Mouse (Mus musculus) heart, embryonic 16.5 days (tissue): Measurements from ENCODE around the gene Psma3. TPM values are rescaled to one million over a fixed set of nuclear protein-coding genes. Genes with fewer than 3 reads are reported as not detected.

Experiments used
- ATAC-seq: fragments of 200-750 bp; cut with Nextera tagmentation; replicated peaks from 2 replicates; pipeline ENCODE4 v1.8.0; 2017; ENCODE audit warnings: moderate number of reproducible peaks; ENCODE audit not compliant: insufficient read depth, low FRiP score; ENCODE audit errors: extremely low read depth
- H3K27ac ChIP-seq: fragments of 300-500 bp; sonication (generic); 2 replicates; pipeline ENCODE4 v1.5.1; 2014; ENCODE audit warnings: mild to moderate bottlenecking, low read length, control low read depth, moderate library complexity
- H3K27me3 ChIP-seq: fragments of 300-500 bp; sonication (generic); 2 replicates; pipeline ENCODE4 v1.6.1; 2014; ENCODE audit warnings: low read length, mixed read lengths; ENCODE audit not compliant: control insufficient read depth, insufficient read depth
- H3K36me3 ChIP-seq: fragments of 300-500 bp; sonication (generic); 2 replicates; pipeline ENCODE4 v1.6.1; 2014; ENCODE audit not compliant: control insufficient read depth, insufficient read depth
- H3K4me1 ChIP-seq: fragments of 300-500 bp; sonication (generic); 2 replicates; pipeline ENCODE4 v1.6.1; 2014; ENCODE audit warnings: low read length, mixed read lengths; ENCODE audit not compliant: control insufficient read depth, insufficient read depth
- H3K4me2 ChIP-seq: fragments of 300-500 bp; sonication (generic); 2 replicates; pipeline ENCODE4 v1.6.1; 2014; ENCODE audit warnings: low read depth, mild to moderate bottlenecking, control low read depth, low read length
- H3K4me3 ChIP-seq: fragments of 300-500 bp; sonication (generic); 2 replicates; pipeline ENCODE4 v1.5.1; 2014; ENCODE audit warnings: mild to moderate bottlenecking, control low read depth, low read length
- H3K9ac ChIP-seq: fragments of 300-500 bp; sonication (generic); 2 replicates; pipeline ENCODE4 v1.6.1; 2014; ENCODE audit warnings: low read length, control low read depth
- H3K9me3 ChIP-seq: fragments of 300-500 bp; sonication (generic); replicated peaks from 2 replicates; pipeline ENCODE4 v1.6.1; 2016; ENCODE audit warnings: low read length; ENCODE audit not compliant: control insufficient read depth
- WGBS: fragments of 180-500 bp; shearing (Covaris S2); extraction: QIAGEN DNeasy Blood & Tissue Kit; methylation state at CpG from one replicate; pipeline ENCODE4 v1.1.7; 2014; 5-methylcytosine and 5-hydroxymethylcytosine counted together
- polyA plus RNA-seq: library from polyadenylated mRNA; unstranded; fragments of >200 nt; fragmentation: Nextera tagmentation; extraction: Ambion mirVana; gene quantifications from 2 replicates; pipeline ENCODE4 v1.2.1, GENCODE M21; 2015

Psma3 gene
- polyA plus RNA-seq, 1 experiment from 2014 or later, result 433 TPM

GRCm38 (mm10) chr12:70984855-70985550 lies 10.6 kb downstream of the Psma3 start:
- H3K27me3 ChIP-seq, result no peaks in the 10 kb centered on the region
- peaks cover 51% of the 10 kb centered on the region for H3K36me3 ChIP-seq
- H3K9ac ChIP-seq, result no peak overlapping the region
- WGBS, result 90% methylated on average over 7 of the region's 7 CpGs
- no peaks in the 10 kb centered on the region for H3K9me3 ChIP-seq
- no peak overlapping the region for H3K4me3 ChIP-seq
- H3K4me2 ChIP-seq, result no peak overlapping the region
- no peak for ATAC-seq
- H3K4me1 ChIP-seq, result no peaks in the 10 kb centered on the region
- no peak overlapping the region for H3K27ac ChIP-seq

GRCm38 (mm10) chr12:70997225-70997624 lies 22.8 kb downstream of the Psma3 start:
- H3K36me3 ChIP-seq, result peaks cover 26% of the 10 kb centered on the region
- 93% methylated on average over 5 of the region's 5 CpGs for WGBS

DNA sequence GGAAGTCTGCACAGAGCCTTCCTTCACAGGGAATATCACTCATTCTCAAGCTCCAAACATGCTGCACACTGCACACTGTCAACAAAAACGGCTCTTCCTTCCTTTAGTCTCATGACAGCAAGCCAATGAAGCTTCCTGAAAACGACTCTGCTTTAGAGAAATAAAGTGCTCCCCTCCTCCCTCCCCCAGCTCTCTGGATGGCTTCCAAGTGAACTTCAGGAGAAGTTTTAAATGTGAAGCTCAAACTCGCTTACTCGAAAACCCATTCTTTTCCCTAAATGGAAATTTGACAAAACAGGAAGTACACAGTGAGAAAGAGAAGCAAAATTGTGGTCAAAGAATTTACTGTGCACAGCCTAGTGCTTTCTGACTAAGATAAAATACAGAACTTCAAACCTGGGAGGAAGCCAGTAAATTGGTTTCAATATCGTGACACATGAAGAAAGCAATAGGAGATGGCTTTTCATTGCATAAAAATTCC lies 25.0 kb downstream of the Psma3 start:
- H3K9ac ChIP-seq, result no peak overlapping the region
- H3K4me3 ChIP-seq, result peak overlapping the region; percentile 15; the same call in 1 of the 2 replicates
- H3K27me3 ChIP-seq, result no peaks in the 10 kb centered on the region
- 31% methylated on average over 5 of the region's 5 CpGs for WGBS
- peak; percentile 50; the same call in 1 of the 2 replicates for ATAC-seq
- no peaks in the 10 kb centered on the region for H3K9me3 ChIP-seq
- H3K27ac ChIP-seq, result peak overlapping the region; percentile 76
- peak overlapping the region; percentile 35 for H3K4me2 ChIP-seq
- H3K4me1 ChIP-seq, result peaks cover 9% of the 10 kb centered on the region
- peaks cover 24% of the 10 kb centered on the region for H3K36me3 ChIP-seq

More at GRCm38 (mm10) chr12:70997225-70997624, 22.8 kb downstream of the Psma3 start:
- H3K9me3 ChIP-seq, result no peaks in the 10 kb centered on the region
- no peak for ATAC-seq
- no peak overlapping the region for H3K4me3 ChIP-seq
- H3K4me2 ChIP-seq, result no peak overlapping the region
- no peaks in the 10 kb centered on the region for H3K27me3 ChIP-seq
- no peak overlapping the region for H3K27ac ChIP-seq
- no peak overlapping the region for H3K9ac ChIP-seq
- peaks cover 9% of the 10 kb centered on the region for H3K4me1 ChIP-seq

DNA sequence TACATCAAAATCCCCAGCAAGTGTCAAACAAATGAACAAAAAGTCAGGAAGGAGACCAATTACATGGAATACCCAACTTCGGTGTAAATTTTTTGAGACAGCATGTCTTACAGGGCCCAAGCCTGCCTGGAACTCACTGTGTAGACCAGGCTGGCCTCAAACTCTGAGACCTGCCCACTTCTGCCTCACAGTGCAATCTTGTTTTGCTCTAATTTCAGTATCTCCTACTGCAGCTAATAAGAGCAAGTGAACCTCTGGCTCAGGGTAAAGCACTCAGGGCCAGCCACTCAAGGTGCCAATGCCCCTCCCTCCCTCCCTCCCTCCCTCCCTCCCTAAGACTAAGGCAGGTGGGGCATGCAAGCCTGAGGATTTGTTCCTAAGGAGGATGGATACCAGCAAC lies 25.9 kb downstream of the Psma3 start:
- H3K9me3 ChIP-seq, result no peaks in the 10 kb centered on the region
- no peak for ATAC-seq
- H3K27ac ChIP-seq, result peak overlapping the region; percentile 35; the same call in 1 of the 2 replicates
- H3K4me2 ChIP-seq, result no peak overlapping the region
- WGBS, result 69% methylated on average over 1 of the region's 1 CpGs
- no peaks in the 10 kb centered on the region for H3K27me3 ChIP-seq
- no peak overlapping the region for H3K4me3 ChIP-seq
- no peak overlapping the region for H3K9ac ChIP-seq
- H3K36me3 ChIP-seq, result peaks cover 20% of the 10 kb centered on the region
- peaks cover 9% of the 10 kb centered on the region for H3K4me1 ChIP-seq

DNA sequence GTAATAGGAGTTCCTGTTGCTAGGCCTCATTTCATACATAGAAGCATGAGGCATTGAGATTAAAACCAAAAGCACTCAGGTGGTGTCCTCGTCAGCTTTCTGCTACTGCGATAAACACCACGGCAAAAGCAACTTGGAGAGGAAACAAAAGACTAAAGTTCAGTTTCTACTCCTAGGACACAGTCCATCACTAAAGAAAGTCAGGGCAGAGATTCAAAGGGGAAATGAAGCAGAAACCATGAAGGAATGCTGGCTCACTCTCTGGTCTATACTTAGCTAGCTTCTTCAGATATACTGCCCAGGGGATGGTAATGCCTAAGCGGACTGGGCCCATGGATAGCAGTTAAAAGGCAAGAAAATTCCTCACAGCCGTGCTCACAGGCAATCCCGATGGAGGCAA lies 27.0 kb downstream of the Psma3 start:
- Histone ChIP-seq H3K4me1 (peaks cover 17% of the 10 kb centered on the region), H3K4me2 (no peak overlapping the region), H3K27ac (no peak overlapping the region), H3K36me3 (peaks cover 26% of the 10 kb centered on the region), H3K27me3 (no peaks in the 10 kb centered on the region), H3K4me3 (no peak overlapping the region), H3K9ac (no peak overlapping the region), H3K9me3 (no peaks in the 10 kb centered on the region)
- WGBS, result 73% methylated on average over 6 of the region's 6 CpGs
- no peak for ATAC-seq

- no peak overlapping the region for H3K27ac ChIP-seq
- no peak for ATAC-seq
- no peak overlapping the region for H3K9ac ChIP-seq
- H3K36me3 ChIP-seq, result peaks cover 34% of the 10 kb centered on the region
- no peaks in the 10 kb centered on the region for H3K27me3 ChIP-seq
- no peaks in the 10 kb centered on the region for H3K9me3 ChIP-seq
- WGBS, result 90% methylated on average over 5 of the region's 6 CpGs
- H3K4me1 ChIP-seq, result peaks cover 18% of the 10 kb centered on the region
- H3K4me3 ChIP-seq, result no peak overlapping the region
- H3K4me2 ChIP-seq, result no peak overlapping the region
Measured at GRCm38 (mm10) chr12:71003760-71004426, 29.5 kb downstream of the Psma3 start.

- Histone ChIP-seq H3K36me3 (peaks cover 37% of the 10 kb centered on the region), H3K9ac (no peak overlapping the region), H3K27me3 (no peaks in the 10 kb centered on the region), H3K4me3 (no peak overlapping the region), H3K9me3 (no peaks in the 10 kb centered on the region), H3K4me1 (peaks cover 14% of the 10 kb centered on the region), H3K4me2 (no peak overlapping the region), H3K27ac (no peak overlapping the region)
- 88% methylated on average over 6 of the region's 6 CpGs for WGBS
- ATAC-seq, result no peak
Measured at GRCm38 (mm10) chr12:71006141-71006540, 31.7 kb downstream of the Psma3 start.

DNA sequence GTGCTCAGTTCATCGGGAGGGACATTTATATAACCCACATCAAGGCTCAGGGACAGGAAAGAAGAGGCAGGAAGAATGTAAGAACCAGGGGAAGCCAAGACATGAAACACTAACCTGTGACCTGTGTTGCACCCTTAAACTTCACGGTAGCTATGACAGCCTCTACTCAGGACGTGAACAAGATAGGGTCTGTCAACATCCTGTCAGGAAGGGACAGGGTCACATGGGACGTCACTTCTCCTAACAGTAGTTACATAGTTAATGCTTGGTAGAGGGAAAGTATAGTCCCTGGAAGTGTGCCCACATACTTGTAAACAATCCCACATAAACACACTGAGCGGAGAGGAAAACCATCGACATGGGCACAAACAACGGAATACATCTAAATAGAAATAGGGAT lies 32.5 kb downstream of the Psma3 start:
- H3K27me3 ChIP-seq, result no peaks in the 10 kb centered on the region
- WGBS, result 46% methylated on average over 7 of the region's 7 CpGs
- peaks cover 17% of the 10 kb centered on the region for H3K4me1 ChIP-seq
- no peak overlapping the region for H3K4me3 ChIP-seq
- H3K36me3 ChIP-seq, result peaks cover 37% of the 10 kb centered on the region
- H3K9me3 ChIP-seq, result no peaks in the 10 kb centered on the region
- H3K9ac ChIP-seq, result no peak overlapping the region
- H3K4me2 ChIP-seq, result no peak overlapping the region
- H3K27ac ChIP-seq, result no peak overlapping the region
- ATAC-seq, result no peak

GRCm38 (mm10) chr12:71009769-71010168 lies 35.3 kb downstream of the Psma3 start:
- ATAC-seq, result peak; percentile 52; the same call in 1 of the 2 replicates
- Histone ChIP-seq H3K9ac (no peak overlapping the region), H3K4me1 (peaks cover 37% of the 10 kb centered on the region), H3K4me3 (no peak overlapping the region), H3K27ac (no peak overlapping the region), H3K4me2 (no peak overlapping the region), H3K36me3 (peaks cover 34% of the 10 kb centered on the region), H3K27me3 (no peaks in the 10 kb centered on the region), H3K9me3 (no peaks in the 10 kb centered on the region)
- WGBS, result 27% methylated on average over 4 of the region's 4 CpGs
